Mouse (Mus musculus): ENCODE measurements around the gene Rpn1. TPM values are rescaled to one million over a fixed set of nuclear protein-coding genes. Genes with fewer than 3 reads are reported as not detected.

Rpn1 gene
- polyA plus RNA-seq, 1 experiment from 2014 or later = 288 TPM

GRCm38 (mm10) chr6:88074752-88075554 lies 9.3 kb upstream of the Rpn1 start:
- H3K4me1 ChIP-seq (ENCODE audit: control insufficient read depth, insufficient read depth, low read length) = no peaks in the 10 kb centered on the region
- WGBS = 3% methylated on average over 32 of the region's 32 CpGs
- peak overlapping the region; percentile 84 for H3K4me2 ChIP-seq (ENCODE audit: low read depth, low read length)
- H3K27ac ChIP-seq (ENCODE audit: low read depth, low read length) = peak overlapping the region; percentile 93
- peak overlapping the region; percentile 63 for H3K9ac ChIP-seq (replicated peaks; ENCODE audit: low read depth, low read length)
- H3K4me3 ChIP-seq (ENCODE audit: low read depth, low read length) = peak overlapping the region; percentile 42
- H3K9me3 ChIP-seq (ENCODE audit: control insufficient read depth, low read length) = no peaks in the 10 kb centered on the region
- no peaks in the 10 kb centered on the region for H3K27me3 ChIP-seq (ENCODE audit: control insufficient read depth, insufficient read depth, low read length)
- peak; percentile 99 for ATAC-seq (ENCODE audit: low read depth)
- H3K36me3 ChIP-seq (ENCODE audit: control insufficient read depth, insufficient read depth, low read length) = no peaks in the 10 kb centered on the region

- Histone ChIP-seq H3K27me3 (ENCODE audit: control insufficient read depth, insufficient read depth, low read length) (no peaks in the 10 kb centered on the region), H3K9me3 (ENCODE audit: control insufficient read depth, low read length) (no peaks in the 10 kb centered on the region), H3K4me2 (ENCODE audit: low read depth, low read length) (no peak overlapping the region), H3K4me3 (ENCODE audit: low read depth, low read length) (no peak overlapping the region), H3K4me1 (ENCODE audit: control insufficient read depth, insufficient read depth, low read length) (no peaks in the 10 kb centered on the region), H3K27ac (ENCODE audit: low read depth, low read length) (no peak overlapping the region), H3K9ac (replicated peaks; ENCODE audit: low read depth, low read length) (no peak overlapping the region), H3K36me3 (ENCODE audit: control insufficient read depth, insufficient read depth, low read length) (no peaks in the 10 kb centered on the region)
- 86% methylated on average over 1 of the region's 1 CpGs for WGBS
- ATAC-seq (ENCODE audit: low read depth) = no peak
Observed at GRCm38 (mm10) chr6:88075960-88076517, 8.2 kb upstream of the Rpn1 start.

- H3K27me3 ChIP-seq (ENCODE audit: control insufficient read depth, insufficient read depth, low read length) = no peaks in the 10 kb centered on the region
- no peaks in the 10 kb centered on the region for H3K9me3 ChIP-seq (ENCODE audit: control insufficient read depth, low read length)
- 86% methylated on average over 7 of the region's 7 CpGs for WGBS
- H3K4me2 ChIP-seq (ENCODE audit: low read depth, low read length) = no peak overlapping the region
- H3K36me3 ChIP-seq (ENCODE audit: control insufficient read depth, insufficient read depth, low read length) = no peaks in the 10 kb centered on the region
- H3K9ac ChIP-seq (replicated peaks; ENCODE audit: low read depth, low read length) = no peak overlapping the region
- no peak overlapping the region for H3K27ac ChIP-seq (ENCODE audit: low read depth, low read length)
- no peak overlapping the region for H3K4me3 ChIP-seq (ENCODE audit: low read depth, low read length)
- no peak for ATAC-seq (ENCODE audit: low read depth)
- H3K4me1 ChIP-seq (ENCODE audit: control insufficient read depth, insufficient read depth, low read length) = peaks cover 12% of the 10 kb centered on the region
Observed at GRCm38 (mm10) chr6:88083095-88083494, 1.2 kb upstream of the Rpn1 start.

- Histone ChIP-seq H3K4me3 (ENCODE audit: low read depth, low read length) (peak overlapping the region; percentile 60; the same call in 1 of the 2 replicates), H3K27me3 (ENCODE audit: control insufficient read depth, insufficient read depth, low read length) (no peaks in the 10 kb centered on the region), H3K4me2 (ENCODE audit: low read depth, low read length) (peak overlapping the region; percentile 82), H3K9me3 (ENCODE audit: control insufficient read depth, low read length) (no peaks in the 10 kb centered on the region), H3K4me1 (ENCODE audit: control insufficient read depth, insufficient read depth, low read length) (peaks cover 12% of the 10 kb centered on the region), H3K27ac (ENCODE audit: low read depth, low read length) (no peak overlapping the region), H3K36me3 (ENCODE audit: control insufficient read depth, insufficient read depth, low read length) (0 out of 2 replicates have a peak, but pooled peaks cover 5% of the 10 kb centered on the region), H3K9ac (replicated peaks; ENCODE audit: low read depth, low read length) (no peak overlapping the region)
- ATAC-seq (ENCODE audit: low read depth) = no peak
- WGBS = 68% methylated on average over 3 of the region's 3 CpGs
Observed at GRCm38 (mm10) chr6:88083672-88084071, 610 bp upstream of the Rpn1 start.

GRCm38 (mm10) chr6:88088971-88089370 lies 4.7 kb downstream of the Rpn1 start:
- Histone ChIP-seq H3K27me3 (ENCODE audit: control insufficient read depth, insufficient read depth, low read length) (no peaks in the 10 kb centered on the region), H3K36me3 (ENCODE audit: control insufficient read depth, insufficient read depth, low read length) (peaks cover 37% of the 10 kb centered on the region), H3K4me2 (ENCODE audit: low read depth, low read length) (no peak overlapping the region), H3K9me3 (ENCODE audit: control insufficient read depth, low read length) (no peaks in the 10 kb centered on the region), H3K27ac (ENCODE audit: low read depth, low read length) (no peak overlapping the region), H3K9ac (replicated peaks; ENCODE audit: low read depth, low read length) (no peak overlapping the region), H3K4me1 (ENCODE audit: control insufficient read depth, insufficient read depth, low read length) (peaks cover 9% of the 10 kb centered on the region), H3K4me3 (ENCODE audit: low read depth, low read length) (no peak overlapping the region)
- WGBS = 89% methylated on average over 1 of the region's 1 CpGs
- ATAC-seq (ENCODE audit: low read depth) = no peak

- ATAC-seq (ENCODE audit: low read depth) = no peak
- WGBS = 91% methylated on average over 7 of the region's 7 CpGs
- no peaks in the 10 kb centered on the region for H3K4me1 ChIP-seq (ENCODE audit: control insufficient read depth, insufficient read depth, low read length)
- H3K4me2 ChIP-seq (ENCODE audit: low read depth, low read length) = no peak overlapping the region
- H3K9me3 ChIP-seq (ENCODE audit: control insufficient read depth, low read length) = no peaks in the 10 kb centered on the region
- H3K27me3 ChIP-seq (ENCODE audit: control insufficient read depth, insufficient read depth, low read length) = no peaks in the 10 kb centered on the region
- H3K27ac ChIP-seq (ENCODE audit: low read depth, low read length) = no peak overlapping the region
- no peak overlapping the region for H3K9ac ChIP-seq (replicated peaks; ENCODE audit: low read depth, low read length)
- peaks cover 58% of the 10 kb centered on the region for H3K36me3 ChIP-seq (ENCODE audit: control insufficient read depth, insufficient read depth, low read length)
- H3K4me3 ChIP-seq (ENCODE audit: low read depth, low read length) = no peak overlapping the region
Observed at GRCm38 (mm10) chr6:88095377-88095776, 11.1 kb downstream of the Rpn1 start.

GRCm38 (mm10) chr6:88102096-88102495 lies 17.8 kb downstream of the Rpn1 start:
- no peak overlapping the region for H3K4me2 ChIP-seq (ENCODE audit: low read depth, low read length)
- H3K27me3 ChIP-seq (ENCODE audit: control insufficient read depth, insufficient read depth, low read length) = no peaks in the 10 kb centered on the region
- ATAC-seq (ENCODE audit: low read depth) = no peak
- H3K27ac ChIP-seq (ENCODE audit: low read depth, low read length) = no peak overlapping the region
- no peak overlapping the region for H3K9ac ChIP-seq (replicated peaks; ENCODE audit: low read depth, low read length)
- peaks cover 50% of the 10 kb centered on the region for H3K36me3 ChIP-seq (ENCODE audit: control insufficient read depth, insufficient read depth, low read length)
- H3K9me3 ChIP-seq (ENCODE audit: control insufficient read depth, low read length) = no peaks in the 10 kb centered on the region
- 95% methylated on average over 6 of the region's 6 CpGs for WGBS
- no peak overlapping the region for H3K4me3 ChIP-seq (ENCODE audit: low read depth, low read length)
- peaks cover 5% of the 10 kb centered on the region; the same call in 1 of the 2 replicates for H3K4me1 ChIP-seq (ENCODE audit: control insufficient read depth, insufficient read depth, low read length)

- Histone ChIP-seq H3K4me1 (ENCODE audit: control insufficient read depth, insufficient read depth, low read length) (peaks cover 5% of the 10 kb centered on the region; the same call in 1 of the 2 replicates), H3K9me3 (ENCODE audit: control insufficient read depth, low read length) (no peaks in the 10 kb centered on the region), H3K4me2 (ENCODE audit: low read depth, low read length) (peak overlapping the region; percentile 34), H3K9ac (replicated peaks; ENCODE audit: low read depth, low read length) (peak overlapping the region; percentile 41; the same call in 1 of the 2 replicates), H3K4me3 (ENCODE audit: low read depth, low read length) (no peak overlapping the region), H3K27me3 (ENCODE audit: control insufficient read depth, insufficient read depth, low read length) (no peaks in the 10 kb centered on the region), H3K36me3 (ENCODE audit: control insufficient read depth, insufficient read depth, low read length) (peaks cover 32% of the 10 kb centered on the region), H3K27ac (ENCODE audit: low read depth, low read length) (peak overlapping the region; percentile 76)
- ATAC-seq (ENCODE audit: low read depth) = peak; percentile 87
- 10% methylated on average over 32 of the region's 32 CpGs for WGBS
Observed at GRCm38 (mm10) chr6:88105783-88106611, 21.7 kb downstream of the Rpn1 start.

All from neural tube, embryonic 14.5 days (tissue).